Mouse (Mus musculus) lung, embryonic 14.5 days (tissue): Measurements from ENCODE around the gene Dnmt1. TPM values are rescaled to one million over a fixed set of nuclear protein-coding genes. Genes with fewer than 3 reads are reported as not detected.

ENCODE experiments used
- ATAC-seq: fragments of 200-750 bp; cut with Nextera tagmentation; 2 replicates; pipeline ENCODE4 v1.8.0; 2017; ENCODE audit warnings: mild to moderate bottlenecking, moderate TSS enrichment, moderate library complexity; ENCODE audit not compliant: insufficient read depth
- DNase-seq: peaks from one replicate; pipeline ENCODE4 v3.0.0-alpha.2; 2015
- H3K27ac ChIP-seq: fragments of 300-500 bp; sonication (generic); 2 replicates; pipeline ENCODE4 v1.5.1; 2014; ENCODE audit warnings: low read depth, mild to moderate bottlenecking, moderate library complexity
- H3K27me3 ChIP-seq: fragments of 300-500 bp; sonication (generic); 2 replicates; pipeline ENCODE4 v1.6.1; 2014; ENCODE audit warnings: low read length, control low read depth; ENCODE audit not compliant: insufficient read depth
- H3K36me3 ChIP-seq: fragments of 300-500 bp; sonication (generic); 2 replicates; pipeline ENCODE4 v1.6.1; 2014; ENCODE audit warnings: control low read depth; ENCODE audit not compliant: insufficient read depth
- H3K4me1 ChIP-seq: fragments of 300-500 bp; sonication (generic); 2 replicates; pipeline ENCODE4 v1.6.1; 2014; ENCODE audit warnings: antibody characterized with exemption, control low read depth; ENCODE audit not compliant: insufficient read depth
- H3K4me2 ChIP-seq: fragments of 300-500 bp; sonication (generic); 2 replicates; pipeline ENCODE4 v1.6.1; 2014; ENCODE audit warnings: mild to moderate bottlenecking
- H3K4me3 ChIP-seq: fragments of 300-500 bp; sonication (generic); 2 replicates; pipeline ENCODE4 v1.5.1; 2014; ENCODE audit warnings: low read depth, low read length
- H3K9ac ChIP-seq: fragments of 300-500 bp; sonication (generic); 2 replicates; pipeline ENCODE4 v1.6.1; 2014
- H3K9me3 ChIP-seq: fragments of 300-500 bp; sonication (generic); 2 replicates; pipeline ENCODE4 v1.6.1; 2016; ENCODE audit warnings: low read depth, low read length, control low read depth
- CTCF ChIP-seq: IDR thresholded peaks from 2 replicates; pipeline ENCODE4 v1.5.1; 2016; ENCODE audit warnings: antibody characterized with exemption, low read depth
- WGBS: fragments of 180-500 bp; shearing (Covaris S2); extraction: QIAGEN DNeasy Blood & Tissue Kit; methylation state at CpG from one replicate; pipeline ENCODE4 v1.1.7; 2014; 5-methylcytosine and 5-hydroxymethylcytosine counted together
- polyA plus RNA-seq: library from polyadenylated mRNA; unstranded; fragments of >200 nt; fragmentation: Nextera tagmentation; extraction: Ambion mirVana; gene quantifications from 2 replicates; pipeline ENCODE4 v1.2.1, GENCODE M21; 2014

Dnmt1 gene
- polyA plus RNA-seq, 1 experiment from 2014 or later, result 82.1 TPM

- H3K36me3 ChIP-seq, result no peaks in the 10 kb centered on the region
- peak overlapping the region; percentile 58 for H3K9ac ChIP-seq
- H3K27ac ChIP-seq, result peak overlapping the region; percentile 92
- no peaks in the 10 kb centered on the region for H3K4me1 ChIP-seq
- no peaks in the 10 kb centered on the region for H3K9me3 ChIP-seq
- no peaks in the 10 kb centered on the region for H3K27me3 ChIP-seq
- ATAC-seq, result peak; percentile 4; the same call in 1 of the 2 replicates
- H3K4me3 ChIP-seq, result peak overlapping the region; percentile 37
- peak overlapping the region; percentile 71 for H3K4me2 ChIP-seq
- no peak for TF ChIP-seq CTCF
- 13% methylated on average over 10 of the region's 10 CpGs for WGBS
- no peak for DNase-seq
Measured at GRCm38 (mm10) chr9:20878710-20879065, 81.0 kb downstream of the Dnmt1 start.

- Histone ChIP-seq H3K27ac (peak overlapping the region; percentile 92), H3K4me2 (peak overlapping the region; percentile 71), H3K36me3 (no peaks in the 10 kb centered on the region), H3K9me3 (no peaks in the 10 kb centered on the region), H3K27me3 (no peaks in the 10 kb centered on the region), H3K4me1 (no peaks in the 10 kb centered on the region), H3K4me3 (peak overlapping the region; percentile 37), H3K9ac (peak overlapping the region; percentile 58)
- TF ChIP-seq CTCF, result peak; percentile 81
- peak; percentile 95 for ATAC-seq
- WGBS, result under 1% methylated on average over 69 of the region's 69 CpGs
- peak; percentile 100 for DNase-seq
Measured at GRCm38 (mm10) chr9:20878041-20878709, 81.5 kb downstream of the Dnmt1 start.

- Histone ChIP-seq H3K4me3 (peak overlapping the region; percentile 37), H3K9ac (peak overlapping the region; percentile 26; the same call in 1 of the 2 replicates), H3K9me3 (no peaks in the 10 kb centered on the region), H3K36me3 (no peaks in the 10 kb centered on the region), H3K4me1 (no peaks in the 10 kb centered on the region), H3K27me3 (no peaks in the 10 kb centered on the region), H3K4me2 (peak overlapping the region; percentile 71), H3K27ac (no peak overlapping the region)
- TF ChIP-seq CTCF, result no peak
- no peak for DNase-seq
- WGBS, result 34% methylated on average over 14 of the region's 14 CpGs
- peak; percentile 14 for ATAC-seq
Measured at GRCm38 (mm10) chr9:20877118-20878040, 82.3 kb downstream of the Dnmt1 start.

- 59% methylated on average over 9 of the region's 9 CpGs for WGBS
- Histone ChIP-seq H3K4me3 (no peak overlapping the region), H3K9me3 (no peaks in the 10 kb centered on the region), H3K36me3 (no peaks in the 10 kb centered on the region), H3K27me3 (no peaks in the 10 kb centered on the region), H3K27ac (no peak overlapping the region), H3K4me2 (no peak overlapping the region), H3K4me1 (no peaks in the 10 kb centered on the region), H3K9ac (no peak overlapping the region)
- TF ChIP-seq CTCF, result no peak
- DNase-seq (no peak), ATAC-seq (no peak)
Measured at GRCm38 (mm10) chr9:20876318-20877117, 83.2 kb downstream of the Dnmt1 start.

- WGBS, result 60% methylated on average over 23 of the region's 23 CpGs
- ATAC-seq (no peak), DNase-seq (peak; percentile 70)
- no peak overlapping the region for H3K9ac ChIP-seq
- H3K27ac ChIP-seq, result no peak overlapping the region
- no peaks in the 10 kb centered on the region for H3K9me3 ChIP-seq
- TF ChIP-seq CTCF, result no peak
- H3K4me2 ChIP-seq, result no peak overlapping the region
- H3K4me3 ChIP-seq, result no peak overlapping the region
- H3K27me3 ChIP-seq, result no peaks in the 10 kb centered on the region
- H3K4me1 ChIP-seq, result no peaks in the 10 kb centered on the region
- no peaks in the 10 kb centered on the region for H3K36me3 ChIP-seq
Measured at GRCm38 (mm10) chr9:20875021-20875790, 84.5 kb downstream of the Dnmt1 start.

GRCm38 (mm10) chr9:20873521-20873920, 86.2 kb downstream of the Dnmt1 start:
- no peak for DNase-seq
- Histone ChIP-seq H3K9ac (no peak overlapping the region), H3K4me1 (no peaks in the 10 kb centered on the region), H3K27me3 (peaks cover 13% of the 10 kb centered on the region), H3K9me3 (no peaks in the 10 kb centered on the region), H3K4me2 (no peak overlapping the region), H3K36me3 (no peaks in the 10 kb centered on the region), H3K4me3 (no peak overlapping the region), H3K27ac (no peak overlapping the region)
- no peak for ATAC-seq
- WGBS, result 84% methylated on average over 12 of the region's 12 CpGs
- no peak for TF ChIP-seq CTCF
